Mouse (Mus musculus) adrenal gland (tissue): Measurements from ENCODE around the gene Podn.
"Not testable (repeated sequence)": the region's sequence is repeated elsewhere in the genome, so short reads cannot be mapped to it uniquely, and the experiment has no call there.

Experiments
- intact Hi-C: fragments of 180-260 bp; cut with DNase I; formaldehyde crosslinking; loops from one replicate; pipeline ENCODE4 v1.15.1; 2025

The Podn gene

GRCm38 (mm10) chr4:108079191-108079590 lies 17.1 kb downstream of the Podn start:
- intact Hi-C loops: not testable (repeated sequence)

DNA sequence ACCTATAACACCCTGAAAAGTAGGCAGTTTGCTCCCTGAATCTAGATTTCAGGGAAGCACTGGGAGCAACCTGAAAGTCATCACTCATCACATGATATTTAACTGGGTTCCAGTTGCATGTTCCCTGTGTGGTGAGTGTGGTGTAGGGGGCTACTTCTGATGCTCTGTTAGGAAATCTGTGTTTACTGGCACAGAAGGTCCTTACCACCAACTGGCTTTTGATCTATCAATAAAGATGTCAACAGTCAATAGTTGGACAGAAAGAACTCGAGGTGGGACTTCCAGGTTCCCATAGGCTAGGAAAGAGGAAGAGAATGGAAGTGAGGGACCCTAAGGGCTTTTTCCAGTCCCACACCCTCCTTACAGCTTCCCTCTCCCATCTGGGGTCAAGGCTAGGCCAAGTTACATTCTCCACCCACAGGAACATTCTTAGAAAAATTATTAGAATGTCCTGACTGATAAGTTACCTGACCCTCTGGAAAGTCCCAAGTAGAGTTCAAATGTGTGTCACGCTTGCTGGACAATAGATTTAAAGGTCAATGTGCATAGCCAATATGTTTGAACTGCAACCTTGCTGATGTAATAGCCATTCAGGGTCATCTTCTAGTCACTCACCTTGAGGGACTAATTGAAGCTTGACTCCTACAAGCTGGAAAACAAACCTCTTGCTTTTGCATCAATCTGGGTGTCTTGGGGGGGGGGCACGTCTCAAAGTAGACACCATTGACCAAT lies 18.9 kb downstream of the Podn start:
- intact Hi-C loops: no loop called here

DNA sequence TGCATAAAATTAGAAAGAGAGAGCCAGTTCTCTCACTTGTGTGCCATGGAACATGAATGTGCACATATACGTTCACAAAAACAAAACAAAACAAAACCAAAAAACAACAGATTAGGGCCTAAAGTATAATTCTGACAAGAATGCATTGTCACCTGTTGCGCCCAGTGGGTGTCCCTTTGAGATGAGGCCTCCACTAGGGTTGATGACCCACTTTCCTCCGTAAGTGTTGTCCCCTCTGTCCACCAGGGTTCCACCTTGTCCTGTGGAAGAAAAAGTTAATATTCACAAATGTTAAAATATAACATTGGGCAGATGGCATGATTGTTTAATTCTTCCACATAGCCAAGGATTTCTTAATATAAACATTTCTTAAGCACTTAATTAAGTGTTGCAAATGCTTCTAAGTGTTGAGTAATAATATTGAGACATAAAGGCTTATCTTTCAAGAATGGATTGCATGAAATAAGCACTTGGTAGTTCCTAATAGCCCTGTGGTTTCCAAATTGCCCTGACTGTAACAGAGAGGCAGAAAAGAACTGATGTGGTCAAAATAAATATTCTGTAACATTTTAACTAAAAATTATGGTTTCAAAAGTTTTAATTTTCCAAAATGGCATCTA lies 21.9 kb downstream of the Podn start:
- intact Hi-C loops: loop anchor here (5.0 kb wide), 1 partner anchor 137 kb away; no protein-coding TSS in a partner anchor

- intact Hi-C loops: loop anchor here (5.0 kb wide), 1 partner anchor 135 kb away; no protein-coding TSS in a partner anchor
Observed at GRCm38 (mm10) chr4:108072086-108072485, 24.2 kb downstream of the Podn start.

- intact Hi-C loops: loop anchor here (5.0 kb wide), 1 partner anchor 134 kb away; no protein-coding TSS in a partner anchor
Observed at GRCm38 (mm10) chr4:108071235-108071901, 24.9 kb downstream of the Podn start.

DNA sequence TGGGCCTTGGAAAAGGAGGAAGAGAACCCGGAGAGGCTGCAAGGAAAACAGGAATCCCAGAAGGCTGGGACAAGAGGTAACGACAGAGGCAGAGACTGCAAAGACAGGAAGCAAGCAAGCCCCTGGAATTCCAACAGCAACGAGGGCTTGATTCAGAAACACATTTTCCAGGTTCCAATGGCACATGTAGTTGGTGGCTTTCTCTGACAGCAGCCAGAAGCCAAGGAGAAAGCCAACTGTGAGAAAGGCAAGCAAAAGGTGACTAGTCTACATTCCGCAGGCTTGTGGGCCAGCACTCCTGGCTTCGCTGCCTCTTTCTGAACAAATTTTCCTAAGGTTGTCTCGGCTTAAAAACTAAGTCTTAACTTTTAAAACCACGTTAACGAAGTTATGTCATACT lies 25.5 kb downstream of the Podn start:
- intact Hi-C loops: loop anchor here (5.0 kb wide), 1 partner anchor 133 kb away; no protein-coding TSS in a partner anchor

DNA sequence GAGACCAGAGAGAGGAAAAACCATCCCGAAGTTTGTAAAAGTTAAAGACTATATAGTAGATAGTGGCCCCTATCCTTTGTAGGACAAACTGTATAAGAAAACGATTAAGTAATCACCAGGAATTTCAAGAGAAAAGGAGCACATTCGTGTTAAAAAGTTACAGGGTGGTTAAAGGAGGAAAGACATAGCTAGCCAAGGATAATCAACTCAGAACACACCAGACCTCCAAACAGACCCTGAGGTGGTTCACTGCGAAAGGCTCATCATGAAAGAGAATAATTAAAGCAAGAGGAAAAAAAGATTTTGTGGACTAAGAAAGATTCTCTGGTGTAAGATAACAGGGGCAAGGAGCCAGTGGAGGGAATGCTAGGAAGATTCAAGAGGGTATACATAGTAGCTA lies 26.0 kb downstream of the Podn start:
- intact Hi-C loops: loop anchor here (5.0 kb wide), 1 partner anchor 133 kb away; no protein-coding TSS in a partner anchor

DNA sequence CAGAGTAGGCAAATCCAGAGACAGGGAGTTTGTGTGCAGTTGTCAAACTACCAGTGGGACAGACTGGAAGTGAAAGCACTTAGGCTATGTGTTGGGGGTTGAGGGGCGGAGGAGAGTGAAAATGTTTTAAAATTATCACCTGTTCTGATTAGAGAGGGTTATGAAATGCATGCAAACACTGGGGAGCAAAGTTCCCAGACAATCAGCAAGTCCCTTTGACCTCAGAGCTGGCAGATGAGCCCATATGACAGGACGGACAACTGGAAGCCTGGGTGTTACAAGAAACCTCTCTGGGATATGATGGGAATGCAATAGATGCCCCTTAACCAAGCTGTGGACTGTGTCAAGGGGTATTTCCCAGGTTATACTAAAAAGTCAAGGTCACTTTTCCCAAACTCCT lies 28.2 kb downstream of the Podn start:
- intact Hi-C loops: no loop called here

GRCm38 (mm10) chr4:108067261-108067660 lies 29.0 kb downstream of the Podn start:
- intact Hi-C loops: no loop called here

DNA sequence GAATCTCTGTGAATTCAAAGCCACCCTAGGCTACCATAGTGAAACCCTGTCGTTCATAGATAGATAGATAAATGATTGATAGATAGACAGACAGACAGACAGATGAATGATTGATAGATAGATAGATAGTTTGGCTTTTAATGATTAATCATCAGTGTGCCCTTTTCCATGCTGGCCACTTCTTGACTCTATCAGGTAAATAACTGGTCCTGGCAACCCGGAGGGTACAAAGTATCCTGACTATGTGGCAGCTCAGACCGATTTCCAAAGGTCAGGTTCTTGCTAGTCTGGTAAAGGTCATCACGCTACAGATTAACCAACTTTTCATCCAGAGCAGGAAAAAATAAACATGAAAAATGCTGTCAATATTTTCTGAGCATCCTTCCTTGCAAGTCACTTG lies 29.7 kb downstream of the Podn start:
- intact Hi-C loops: no loop called here

DNA sequence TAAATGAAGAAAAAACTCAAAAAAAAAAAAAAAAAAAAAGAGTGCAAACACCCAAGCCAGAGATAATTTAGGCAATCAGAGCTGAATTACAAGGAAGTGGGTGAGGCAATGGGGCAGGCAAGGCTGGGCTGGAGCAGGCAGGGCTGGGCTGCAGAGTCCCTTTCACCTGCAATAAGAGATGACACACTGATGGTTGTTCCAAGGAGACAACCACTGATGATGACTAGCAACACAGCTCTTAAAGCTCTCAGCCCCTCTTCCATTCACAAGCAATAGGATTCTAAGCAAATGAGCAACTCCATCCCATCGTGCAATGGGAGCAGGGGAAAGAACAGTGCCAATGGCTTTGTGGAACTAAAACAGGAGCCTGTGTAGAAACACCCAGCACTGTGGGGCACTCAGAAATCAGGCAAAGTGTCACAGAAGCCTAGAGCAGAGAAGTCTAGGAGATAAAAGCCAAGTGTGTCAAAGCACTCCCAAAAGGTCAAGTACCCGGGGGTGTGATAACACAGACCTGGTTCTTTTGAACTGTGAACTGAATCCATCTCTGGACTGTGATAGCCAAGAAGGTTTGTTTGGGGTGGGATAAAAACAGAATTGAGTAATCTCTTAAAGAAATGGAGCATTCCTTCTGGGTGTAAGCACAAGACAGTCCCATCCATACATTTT lies 30.9 kb downstream of the Podn start:
- intact Hi-C loops: no loop called here

GRCm38 (mm10) chr4:108063616-108064015 lies 32.6 kb downstream of the Podn start:
- intact Hi-C loops: no loop called here

- intact Hi-C loops: no loop called here
Observed at GRCm38 (mm10) chr4:108062524-108062923, 33.7 kb downstream of the Podn start.

- intact Hi-C loops: no loop called here
Observed at GRCm38 (mm10) chr4:108060774-108061173, 35.5 kb downstream of the Podn start.

DNA sequence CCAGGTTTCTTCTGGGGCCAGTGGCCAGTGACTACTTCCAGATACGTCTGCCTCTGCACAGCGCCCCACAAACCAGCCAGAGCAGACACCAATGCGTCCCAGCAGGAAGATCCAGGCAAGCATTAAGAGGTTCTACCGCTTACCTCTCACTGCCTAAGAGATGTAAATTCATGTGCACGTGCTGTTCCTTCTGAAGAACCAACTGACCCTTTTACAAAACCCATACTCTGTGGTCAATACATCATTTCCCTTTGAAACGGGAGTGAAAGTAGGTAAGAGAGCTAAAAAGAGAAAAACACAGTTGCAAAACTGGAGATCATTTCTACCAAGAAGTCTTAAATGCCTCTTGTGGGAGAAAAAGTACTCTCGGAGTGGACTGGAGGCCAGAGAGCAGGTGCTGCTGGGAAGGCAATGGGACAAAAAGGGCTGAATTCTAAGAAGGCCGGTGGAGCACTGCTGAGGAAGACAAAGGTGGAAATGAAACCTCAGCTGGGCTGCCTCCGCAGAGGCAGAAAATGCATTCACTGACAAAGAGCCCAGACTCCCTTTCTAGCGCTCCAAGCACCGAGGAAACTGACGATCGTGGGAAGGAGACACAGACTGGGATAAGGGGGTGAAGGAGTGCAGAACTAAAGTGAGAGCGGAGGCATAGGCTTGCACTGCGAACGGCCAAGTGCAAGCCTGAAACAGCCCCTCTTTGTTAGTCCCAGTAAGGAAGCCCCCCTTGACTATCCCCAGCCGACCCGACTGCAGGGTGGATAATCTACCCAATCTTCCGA lies 36.5 kb downstream of the Podn start:
- intact Hi-C loops: no loop called here

GRCm38 (mm10) chr4:108058166-108058565 lies 38.1 kb downstream of the Podn start:
- intact Hi-C loops: no loop called here

DNA sequence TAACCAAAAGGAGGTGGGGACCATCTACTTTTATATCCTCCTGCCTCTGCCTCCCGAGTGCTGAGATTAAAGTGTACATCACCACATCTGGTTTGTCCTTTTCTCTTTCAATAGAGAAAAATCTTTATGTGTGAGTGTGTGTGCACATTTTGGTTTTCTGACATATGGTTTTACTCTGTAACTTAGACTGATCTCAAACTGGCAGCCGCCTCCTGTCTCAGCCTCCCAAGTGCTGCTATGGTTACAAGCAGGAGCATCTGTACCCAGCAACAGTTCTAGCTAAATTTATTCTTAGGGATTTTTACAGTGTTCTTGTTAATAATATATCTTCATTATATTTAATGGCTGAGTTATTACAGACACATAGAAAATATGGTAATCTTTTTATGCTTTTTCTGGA lies 39.0 kb downstream of the Podn start:
- intact Hi-C loops: no loop called here

GRCm38 (mm10) chr4:108055873-108056272 lies 40.4 kb downstream of the Podn start:
- intact Hi-C loops: no loop called here

GRCm38 (mm10) chr4:108052673-108053072 lies 43.6 kb downstream of the Podn start:
- intact Hi-C loops: no loop called here

DNA sequence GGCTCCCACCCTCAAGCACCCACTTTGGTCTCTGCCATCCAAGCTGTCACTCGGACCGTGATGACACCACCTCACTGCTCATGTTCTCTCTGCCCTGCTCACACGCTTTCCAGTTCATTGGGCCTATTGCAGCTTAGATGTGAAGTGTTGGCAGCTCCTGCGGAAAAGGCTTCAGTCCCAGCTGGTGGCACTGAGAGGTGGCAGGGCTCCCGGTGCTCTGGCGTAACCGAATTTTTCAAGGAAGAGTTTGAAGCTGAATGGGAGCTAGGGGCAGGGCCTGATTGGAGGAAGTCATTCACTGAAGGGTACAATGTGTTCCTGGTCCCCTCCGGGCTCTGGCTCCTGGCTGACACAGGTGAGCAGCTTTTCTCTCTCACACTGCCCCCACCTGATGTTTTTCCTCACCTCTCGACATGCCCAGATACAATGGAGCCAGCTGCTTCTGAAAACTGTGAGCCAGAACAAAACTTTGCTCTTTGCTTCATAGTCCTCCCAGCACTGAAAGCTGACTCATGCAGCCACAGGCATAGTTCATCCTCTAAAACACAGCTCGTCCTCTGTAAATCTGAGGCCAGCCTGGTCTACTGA lies 44.5 kb downstream of the Podn start:
- intact Hi-C loops: no loop called here
